Mouse (Mus musculus) cerebellum, postnatal 10 days (tissue): ENCODE measurements at regions not wholly inside any gene's neighbourhood (a gene's known extent, or its start where the extent isn't known, plus 50 kb on each side); places are given as distances from the start of the nearest gene placed in this dataset.

Experiments
- DNase-seq, 2 experiments: peaks; one replicate each; pipeline ENCODE4 v3.0.0; 2021; ENCODE audit warnings: mixed read lengths in 2 of 2

DNA sequence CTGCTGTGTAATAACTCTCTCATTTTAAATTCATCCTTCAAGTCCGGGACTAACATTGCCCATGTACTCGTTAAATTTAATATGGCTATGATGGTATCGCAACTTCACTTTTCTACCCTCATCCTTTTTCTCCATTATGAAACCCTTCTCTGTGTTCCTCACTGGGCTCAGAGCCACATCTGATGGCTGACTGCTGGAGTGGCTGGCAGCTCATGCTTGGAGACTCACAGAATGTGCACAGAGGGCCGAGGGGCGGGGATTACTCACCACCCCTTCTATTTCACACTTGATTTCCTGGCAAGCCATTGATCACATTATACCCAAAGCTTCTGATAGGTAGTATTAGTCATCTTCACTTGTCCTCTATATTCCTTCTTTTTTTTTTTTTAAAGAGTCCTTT is 81.1 kb upstream of the Vwde start:
- peak; percentile 78 to 85 for DNase-seq

DNA sequence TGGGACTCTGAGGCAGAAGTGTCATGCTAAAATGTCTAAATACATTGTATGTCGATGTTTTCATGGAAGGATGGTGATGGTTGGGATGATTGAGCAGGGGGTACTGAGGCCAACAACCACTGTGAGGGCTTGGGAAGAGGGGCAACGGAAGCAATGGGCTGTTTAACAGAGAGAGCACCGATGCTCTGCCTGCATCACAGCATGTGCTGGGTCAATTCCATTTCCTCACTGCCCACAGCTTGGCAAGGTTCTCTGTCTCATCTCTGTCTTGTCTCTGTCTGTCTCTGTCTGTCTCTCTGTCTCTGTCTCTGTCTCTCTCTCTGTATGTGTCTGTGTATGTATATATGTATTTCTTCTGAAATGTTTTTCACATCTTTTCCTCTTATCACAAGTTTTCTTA is 73.4 kb upstream of the Vwde start:
- DNase-seq = peak; percentile 52 to 71

DNA sequence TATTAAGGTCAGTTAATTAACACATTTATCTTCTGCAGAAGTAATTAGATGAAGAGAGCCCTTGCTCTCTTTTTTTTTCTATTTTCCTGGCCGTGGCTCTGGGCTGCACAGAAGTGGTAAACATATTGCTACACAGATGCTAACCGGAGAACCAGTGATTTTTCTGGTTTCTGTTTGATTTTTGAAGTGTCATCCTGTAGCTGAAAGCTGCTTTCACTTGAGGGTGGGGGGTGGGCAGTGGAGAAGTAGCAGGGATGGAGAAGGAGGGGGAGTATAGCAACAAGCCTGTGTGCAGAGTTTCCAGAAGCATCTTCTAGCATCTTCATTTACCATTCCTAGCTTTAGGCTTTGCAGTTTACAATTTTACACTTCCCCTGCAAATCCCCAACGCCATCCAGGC is 72.3 kb upstream of the Vwde start:
- peak; percentile 48 to 55 for DNase-seq

DNA sequence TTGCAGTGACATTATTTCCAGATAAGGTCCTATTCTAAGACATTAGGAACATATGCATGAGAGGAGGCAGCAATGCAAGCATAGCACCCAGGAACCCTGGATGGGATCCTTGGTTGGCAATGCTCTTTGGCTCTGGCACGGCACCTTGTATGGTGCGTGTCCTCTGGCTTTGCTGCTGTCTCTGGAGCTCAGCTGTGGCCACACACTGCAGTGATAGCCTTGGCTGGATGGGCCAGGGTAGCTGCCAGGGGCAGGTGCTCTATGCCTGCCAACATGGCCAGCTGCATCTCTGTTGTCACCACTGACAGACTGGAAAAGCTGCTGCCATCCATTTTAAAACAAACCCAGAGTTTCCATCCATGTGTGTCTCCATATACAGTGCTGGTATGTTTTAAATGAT is 71.3 kb upstream of the Vwde start:
- peak; percentile 86 to 92 for DNase-seq

DNA sequence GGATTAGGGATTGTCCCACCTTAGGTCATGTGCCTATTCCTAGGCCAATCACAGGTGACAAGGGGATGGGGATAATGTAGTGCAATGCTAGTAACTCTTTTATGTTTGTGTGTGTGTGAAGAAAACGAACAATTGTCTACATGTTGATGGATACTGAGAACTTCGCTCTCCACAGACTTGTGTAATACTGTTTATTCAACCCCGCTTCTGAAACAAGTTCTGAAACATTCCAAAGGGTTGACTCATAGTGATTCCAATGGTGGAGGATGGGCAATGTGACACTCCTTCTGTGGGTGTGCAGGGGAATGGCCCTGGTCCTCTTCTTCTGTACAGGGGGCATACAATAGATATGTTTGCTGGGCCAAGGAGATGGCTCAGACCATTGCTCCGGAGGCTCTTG is 69.6 kb upstream of the Vwde start:
- no peak for DNase-seq

DNA sequence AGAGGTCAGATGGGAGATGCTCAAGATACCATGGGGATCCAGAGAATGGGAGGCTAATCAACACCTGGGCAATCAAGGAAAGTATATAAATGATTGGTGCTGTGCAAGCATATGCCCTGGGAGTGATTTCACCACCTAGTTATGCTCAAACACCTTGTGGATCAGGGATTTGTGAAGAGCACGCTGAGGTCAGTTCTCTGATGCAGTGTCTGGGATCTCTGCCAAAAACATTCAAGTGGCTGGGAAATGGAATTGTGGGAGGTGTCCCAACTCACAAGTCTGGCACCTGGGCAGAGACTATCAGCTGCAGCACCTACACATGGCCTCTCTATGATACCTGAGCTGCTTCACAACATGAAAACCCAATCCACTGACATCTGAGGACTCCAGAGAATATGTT is 63.7 kb upstream of the Vwde start:
- peak; percentile 38 to 51 for DNase-seq

DNA sequence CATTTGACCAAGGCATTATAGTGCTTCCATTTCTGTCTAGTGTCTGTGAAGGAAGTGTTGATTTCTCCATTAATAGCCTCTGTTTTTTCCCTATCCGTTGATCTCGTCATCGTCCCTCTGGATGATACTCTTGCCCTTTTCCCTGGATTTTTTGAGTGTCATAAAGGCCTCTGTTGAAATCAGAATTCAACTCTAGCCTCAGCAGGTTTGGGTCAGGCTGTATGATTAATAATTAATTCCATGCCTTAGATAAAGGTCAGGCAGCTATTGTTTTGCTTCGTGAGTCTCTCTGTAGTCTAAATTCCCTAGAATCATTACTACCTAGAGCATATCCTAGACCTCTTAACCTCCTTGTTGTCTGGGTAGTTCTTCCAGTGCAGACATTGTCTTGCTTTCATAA is 63.0 kb upstream of the Vwde start:
- DNase-seq = no peak

DNA sequence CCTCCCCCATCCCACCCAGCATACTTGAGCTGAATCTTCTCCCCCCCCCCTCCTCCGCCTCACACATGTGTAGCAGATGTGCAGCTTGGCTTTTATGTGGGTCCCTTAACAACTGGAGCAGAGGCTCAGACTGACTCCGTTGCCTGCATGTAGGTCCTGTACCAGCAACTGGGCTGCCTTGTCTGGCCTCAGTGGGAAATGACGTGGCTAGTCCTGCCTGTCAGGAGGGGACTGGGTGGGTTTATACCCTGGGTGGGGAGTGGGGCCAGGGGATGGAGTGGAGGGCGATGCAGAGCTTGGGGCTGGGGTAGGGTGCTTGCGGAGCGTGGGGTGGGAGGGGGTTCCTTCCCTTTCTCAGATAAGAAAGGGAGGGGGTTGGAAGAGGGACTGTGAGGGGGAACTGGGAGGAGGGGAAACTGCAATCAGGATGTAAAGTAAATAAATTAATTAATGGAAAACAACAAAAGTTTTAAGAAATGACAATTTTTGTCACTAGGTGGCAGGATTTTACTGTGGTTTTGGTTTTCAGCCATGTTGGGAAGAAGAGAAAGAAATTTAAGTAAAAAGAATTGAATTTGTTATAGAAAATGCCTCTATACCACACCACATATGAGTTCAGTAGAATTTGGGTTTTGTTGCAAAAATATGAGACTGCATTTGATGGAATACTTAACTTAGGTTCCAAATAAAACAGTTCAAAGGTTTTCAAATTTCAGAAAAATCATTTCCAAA is 61.9 kb upstream of the Vwde start:
- DNase-seq = peak in 1 of 2 experiments; percentile 55

DNA sequence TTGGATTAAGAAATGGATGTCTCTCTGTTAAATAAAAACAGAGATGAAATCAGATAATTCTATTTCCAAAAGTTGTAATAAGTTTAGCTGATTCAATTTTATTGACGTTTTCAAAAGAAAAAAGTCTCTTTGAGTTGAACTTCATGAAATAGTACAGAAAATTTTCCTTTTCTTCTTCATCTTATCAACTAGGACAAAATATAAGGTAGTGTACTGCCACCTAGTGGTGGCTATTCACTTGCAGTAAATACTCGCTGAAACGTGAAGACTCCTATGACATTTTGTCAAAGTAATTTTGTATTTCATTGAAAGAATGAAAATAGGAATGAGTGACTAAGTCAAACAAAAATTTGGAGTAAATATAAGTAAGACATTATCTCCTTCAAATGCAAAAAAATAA is 56.1 kb upstream of the Vwde start:
- peak; percentile 66 to 82 for DNase-seq
